In the genomic region with DNA sequence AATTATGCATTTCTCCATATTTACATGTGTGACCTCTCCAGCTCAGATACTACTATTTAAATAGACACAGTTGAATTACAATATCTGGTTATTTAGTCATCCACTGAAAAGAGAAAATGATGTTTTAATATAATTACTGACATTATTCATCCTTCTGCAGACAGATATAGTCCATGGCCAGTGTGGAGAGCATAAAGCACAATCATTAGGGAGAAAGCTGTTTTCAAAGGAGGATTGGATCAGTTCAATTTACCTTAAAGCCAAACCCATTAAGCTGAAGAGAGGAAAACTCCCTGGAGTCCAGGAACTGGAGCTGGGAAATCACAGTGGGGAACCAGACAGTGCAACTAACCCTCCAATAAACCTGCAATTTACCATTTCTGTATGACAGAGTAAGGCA, we compare ENCODE assay signal across 21 mouse cellular contexts.
"Had no signal": no experiment of that assay in that cellular context is flagged by ENCODE, and none has a peak within 500 bp of the region (broad histone marks: within the 10 kb centered on the region; RNA-seq: fewer than 3 reads in every experiment).

No protein-coding gene starts in this region.

- H3K9me3 ChIP-seq: limb, embryonic 10.5 days; limb, embryonic 13.5 days; liver, embryonic 12.5 days; liver, embryonic 15.5 days; lung, embryonic 15.5 days; midbrain, embryonic 10.5 days had no signal

- H3K27me3 ChIP-seq: limb, embryonic 13.5 days; liver, embryonic 12.5 days; liver, embryonic 15.5 days; lung, embryonic 15.5 days; megakaryocyte, embryonic 14.5 days had no signal

- H3K9ac ChIP-seq: limb, embryonic 13.5 days; liver, embryonic 12.5 days; liver, embryonic 15.5 days; lung, embryonic 15.5 days had no signal

- H3K4me1 ChIP-seq: limb, embryonic 10.5 days; limb, embryonic 13.5 days; liver, embryonic 12.5 days; liver, embryonic 15.5 days; lung, embryonic 15.5 days; megakaryocyte, embryonic 14.5 days; midbrain, embryonic 10.5 days had no signal

- H3K4me3 ChIP-seq: layer of hippocampus, adult 2 months; limb, embryonic 10.5 days; limb, embryonic 13.5 days; liver, embryonic 12.5 days; liver, embryonic 15.5 days; lung, embryonic 15.5 days; megakaryocyte, embryonic 14.5 days; midbrain, embryonic 10.5 days had no signal

- H3K4me2 ChIP-seq: limb, embryonic 13.5 days; liver, embryonic 12.5 days; liver, embryonic 15.5 days; lung, embryonic 15.5 days had no signal

- H3K27ac ChIP-seq: kidney, postnatal 0 days; layer of hippocampus, adult 2 months; limb, embryonic 10.5 days; limb, embryonic 13.5 days; liver, embryonic 12.5 days; liver, embryonic 15.5 days; lung, embryonic 15.5 days; midbrain, embryonic 10.5 days; stomach, postnatal 0 days had no signal

- ATAC-seq: intestine, postnatal 0 days; liver, embryonic 12.5 days; midbrain, embryonic 16.5 days had no signal

- DNase-seq: kidney, adult 2 months; kidney, postnatal 25 days; layer of hippocampus, adult 9-11 months; liver; lung, adult 18-20 months; lung, postnatal 10 days; lung, postnatal 36 days; thymus, adult 2 months; thymus, postnatal 25 days had no signal

- H3K36me3 ChIP-seq: limb, embryonic 10.5 days; limb, embryonic 13.5 days; liver, embryonic 12.5 days; liver, embryonic 15.5 days; lung, embryonic 15.5 days; midbrain, embryonic 10.5 days had no signal
